Mouse (Mus musculus) Patski (cell line): ENCODE measurements around the gene Nbas. TPM values are rescaled to one million over a fixed set of nuclear protein-coding genes. Genes with fewer than 3 reads are reported as not detected.
A peak's percentile ranks its signal among the peaks of the same experiment; 100 is the strongest.

Source experiments
- ATAC-seq: fragments of 100-300 bp; one replicate; pipeline ENCODE4 v1.8.0; 2021
- CTCF ChIA-PET: fragments of 350-600 bp; sonication (Branson Sonifier 250); formaldehyde crosslinking; loops from one replicate; lab custom pipeline; 2022; ENCODE audit warnings: inconsistent platforms; lab: Charles Lee
- POLR2A ChIA-PET: fragments of 350-600 bp; sonication (Branson Sonifier 250); formaldehyde crosslinking; loops from one replicate; lab custom pipeline; 2022; ENCODE audit warnings: antibody characterized with exemption, inconsistent platforms; lab: Charles Lee
- DNase-seq: peaks from one replicate; pipeline ENCODE4 v3.0.0-alpha.2; 2011; ENCODE audit warnings: low read depth, low spot score
- H3K27me3 ChIP-seq: fragments of 371-371 bp; one replicate; pipeline ENCODE4 v1.5.1; 2021
- CTCF ChIP-seq: fragments of 100-300 bp; IDR thresholded peaks from one replicate; pipeline ENCODE4 v1.5.1; 2021
- in situ Hi-C: fragments of 300-500 bp; cut with MboI; formaldehyde crosslinking; loops from 3 replicates; pipeline ENCODE4 v1.11.1; 2018; ENCODE audit warnings: low pct_unique_long_range_greater_than_20kb, mixed read lengths
- polyA plus RNA-seq: library from polyadenylated mRNA; unstranded; gene quantifications from one replicate; pipeline ENCODE4 v1.2.3, GENCODE M21; 2021

Gene Nbas
- polyA plus RNA-seq, 1 experiment from 2014 or later = 16.1 TPM

DNA sequence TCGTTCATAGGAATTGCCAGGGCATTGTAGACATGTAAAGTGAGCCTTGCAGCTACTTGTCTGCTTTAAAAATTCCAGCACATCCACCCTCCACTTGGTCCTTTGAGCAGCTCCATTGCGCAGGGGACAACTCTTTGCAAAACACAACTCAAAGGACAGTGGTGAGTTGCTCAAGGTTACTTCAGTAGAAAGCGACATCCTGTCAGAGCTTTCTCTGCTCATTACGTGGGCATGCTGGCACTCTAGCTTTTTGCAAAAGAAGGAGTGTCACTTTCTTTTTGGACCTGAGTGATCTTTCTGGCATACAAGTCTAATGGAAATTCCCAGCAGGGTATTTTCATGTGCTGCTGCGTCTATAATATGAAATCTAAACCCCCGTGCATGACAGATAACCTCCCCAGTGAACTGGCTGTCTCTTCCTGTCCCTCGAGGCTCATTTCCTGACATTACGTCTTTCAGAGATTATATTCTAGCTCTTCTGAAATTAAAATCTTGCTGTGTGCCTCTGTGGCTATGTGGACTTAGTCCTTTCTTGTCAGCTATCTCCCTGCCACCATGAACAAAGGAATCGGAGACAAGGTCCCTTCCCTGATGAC, 192.7 kb downstream of the Nbas start:
- POLR2A ChIA-PET = no interaction called here
- DNase-seq (no peak), ATAC-seq (no peak)
- CTCF ChIA-PET = no interaction called here
- no peaks in the 10 kb centered on the region for H3K27me3 ChIP-seq
- no peak for TF ChIP-seq CTCF
- in situ Hi-C loops = no loop called here

DNA sequence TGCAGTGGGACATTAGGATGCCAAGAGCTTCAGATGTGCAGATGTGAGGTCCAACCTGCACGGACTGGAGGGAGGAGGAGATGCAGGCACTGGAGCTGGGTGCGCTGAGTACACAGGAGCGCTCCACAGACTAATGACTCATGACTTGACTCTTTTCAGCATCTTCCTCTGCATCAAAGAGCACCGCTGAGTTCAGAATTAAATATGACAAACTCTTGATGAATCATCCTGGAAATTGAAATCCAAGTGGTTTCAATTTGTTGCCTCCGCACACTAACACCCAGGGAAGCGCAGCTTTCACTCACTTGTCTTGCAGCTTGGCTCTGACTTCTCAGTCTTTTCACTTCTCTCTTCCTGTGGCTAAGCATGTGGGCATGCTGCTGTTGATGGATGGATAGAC, 193.5 kb downstream of the Nbas start:
- ChIA-PET CTCF (no interaction called here), POLR2A (no interaction called here)
- in situ Hi-C loops = no loop called here
- no peak for TF ChIP-seq CTCF
- peak; percentile 93 for ATAC-seq
- DNase-seq = peak; percentile 38
- no peaks in the 10 kb centered on the region for H3K27me3 ChIP-seq

DNA sequence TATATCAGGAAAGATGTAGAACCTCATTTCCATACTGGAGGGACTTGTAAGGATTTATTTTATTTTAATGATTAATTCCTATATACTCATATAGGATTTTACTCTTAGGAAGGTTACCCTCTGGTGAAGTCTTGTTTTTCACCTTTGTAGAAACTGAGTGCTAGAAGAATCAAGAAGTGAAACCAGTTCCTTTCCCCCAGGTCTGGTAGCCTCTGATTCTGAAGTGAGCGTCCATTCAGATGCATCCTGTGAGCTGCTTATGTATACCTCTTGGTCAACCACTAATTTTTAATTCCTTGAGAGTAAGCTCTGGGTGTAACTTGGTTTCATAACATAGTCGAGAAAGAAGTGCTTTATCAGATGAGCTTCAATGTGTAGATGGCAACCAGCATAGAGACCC, 196.6 kb downstream of the Nbas start:
- H3K27me3 ChIP-seq = no peaks in the 10 kb centered on the region
- in situ Hi-C loops = no loop called here
- POLR2A ChIA-PET = no interaction called here
- TF ChIP-seq CTCF = no peak
- ATAC-seq (no peak), DNase-seq (no peak)
- CTCF ChIA-PET = interaction anchor here (0.8 to 1.5 kb wide), 2 partner anchors 9 to 13 kb away, joined by 3 to 8 read pairs; no protein-coding TSS in a partner anchor

DNA sequence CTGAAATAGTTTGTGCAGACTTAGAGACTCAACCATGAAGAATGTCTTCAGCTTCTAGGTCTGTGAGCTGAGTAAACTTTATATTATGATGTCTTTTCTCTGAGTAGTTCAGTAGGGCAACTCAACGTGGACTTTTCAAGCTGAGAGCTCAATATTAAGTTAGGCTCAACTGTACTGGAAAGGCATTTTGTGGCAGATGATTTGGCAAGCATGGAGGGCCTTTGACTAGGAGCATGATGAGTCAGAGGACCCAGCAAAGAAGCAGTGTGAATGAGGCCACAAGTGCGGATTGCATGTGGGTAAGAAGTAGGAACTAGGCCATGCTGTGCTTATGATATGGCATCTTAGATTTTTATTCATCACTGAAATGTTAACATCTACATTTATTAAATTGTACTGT, 205.9 kb downstream of the Nbas start:
- ChIA-PET POLR2A (no interaction called here), CTCF (interaction anchor here (0.9 to 1.1 kb wide), 3 partner anchors 9 to 22 kb away, joined by 3 read pairs; no protein-coding TSS in a partner anchor)
- in situ Hi-C loops = no loop called here
- no peak for ATAC-seq
- H3K27me3 ChIP-seq = no peaks in the 10 kb centered on the region
- peak; percentile 10 for DNase-seq
- TF ChIP-seq CTCF = no peak

DNA sequence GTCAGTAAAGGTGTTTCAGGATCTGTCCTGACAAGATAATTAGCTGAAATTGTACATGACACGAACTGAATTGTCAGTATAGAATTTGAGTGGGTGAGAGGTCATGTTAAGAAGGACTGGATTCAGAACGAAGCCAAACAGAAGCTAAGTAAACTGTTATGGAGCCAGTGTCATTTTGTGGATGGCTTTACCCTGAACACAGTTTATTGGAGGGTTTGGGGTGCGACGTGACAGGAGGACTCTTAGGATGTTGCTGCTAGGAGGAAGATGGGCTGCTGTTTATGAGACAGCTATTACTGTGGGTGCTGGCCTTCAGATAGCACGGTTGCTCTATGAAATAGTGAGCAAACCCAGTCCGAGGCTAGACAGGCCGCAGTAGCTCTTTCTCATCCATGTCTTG, 210.2 kb downstream of the Nbas start:
- in situ Hi-C loops = no loop called here
- DNase-seq = no peak
- POLR2A ChIA-PET = no interaction called here

DNA sequence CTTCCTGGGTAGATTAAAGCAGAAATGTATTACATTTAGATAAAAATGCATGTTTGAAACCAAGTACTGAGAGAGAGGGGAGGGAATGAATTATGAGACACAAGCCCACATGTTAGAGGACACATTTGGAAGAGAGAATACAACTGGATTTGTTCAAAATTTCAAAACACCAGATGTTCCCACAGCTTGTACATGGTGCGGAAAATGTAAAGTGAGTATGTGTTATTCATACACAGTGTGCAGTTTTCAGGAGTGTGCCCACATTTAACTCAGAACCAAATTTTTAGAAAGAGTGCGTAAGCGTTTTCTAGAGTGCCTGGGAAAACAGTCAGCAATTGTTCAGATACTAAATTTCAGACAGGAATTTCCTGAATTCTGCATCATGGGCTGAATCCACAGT, 217.3 kb downstream of the Nbas start:
- CTCF ChIA-PET = no interaction called here
- in situ Hi-C loops = no loop called here
- DNase-seq (no peak), ATAC-seq (no peak)
- no peak for TF ChIP-seq CTCF
- POLR2A ChIA-PET = no interaction called here
- no peaks in the 10 kb centered on the region for H3K27me3 ChIP-seq

More for the DNA sequence above, 210.2 kb downstream of the Nbas start:
- no peak for TF ChIP-seq CTCF
- CTCF ChIA-PET = interaction anchor here (0.8 kb wide), 1 partner anchor 12 kb away, joined by 3 read pairs; no protein-coding TSS in a partner anchor
- H3K27me3 ChIP-seq = no peaks in the 10 kb centered on the region
- ATAC-seq = no peak

DNA sequence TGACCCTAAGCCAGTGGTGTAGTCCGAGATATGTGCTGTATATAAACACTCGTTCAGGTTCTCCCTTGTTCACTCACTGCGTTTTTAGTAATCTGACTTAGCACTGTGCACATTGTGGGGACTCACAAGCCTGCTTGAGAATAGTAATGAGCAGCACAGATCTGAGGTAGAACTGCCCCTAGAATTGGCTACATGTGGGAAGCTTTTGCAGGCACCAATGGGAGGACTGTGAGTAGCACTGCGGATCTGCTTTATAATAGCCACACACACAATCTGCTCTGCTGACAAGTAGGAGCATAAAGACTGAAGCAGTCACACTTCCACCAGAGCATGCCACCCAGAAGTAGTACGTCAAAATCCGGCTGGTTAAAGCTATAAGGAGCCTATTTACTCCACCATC, 228.3 kb downstream of the Nbas start:
- DNase-seq (no peak), ATAC-seq (no peak)
- ChIA-PET CTCF (no interaction called here), POLR2A (no interaction called here)
- H3K27me3 ChIP-seq = no peaks in the 10 kb centered on the region
- in situ Hi-C loops = no loop called here
- no peak for TF ChIP-seq CTCF

DNA sequence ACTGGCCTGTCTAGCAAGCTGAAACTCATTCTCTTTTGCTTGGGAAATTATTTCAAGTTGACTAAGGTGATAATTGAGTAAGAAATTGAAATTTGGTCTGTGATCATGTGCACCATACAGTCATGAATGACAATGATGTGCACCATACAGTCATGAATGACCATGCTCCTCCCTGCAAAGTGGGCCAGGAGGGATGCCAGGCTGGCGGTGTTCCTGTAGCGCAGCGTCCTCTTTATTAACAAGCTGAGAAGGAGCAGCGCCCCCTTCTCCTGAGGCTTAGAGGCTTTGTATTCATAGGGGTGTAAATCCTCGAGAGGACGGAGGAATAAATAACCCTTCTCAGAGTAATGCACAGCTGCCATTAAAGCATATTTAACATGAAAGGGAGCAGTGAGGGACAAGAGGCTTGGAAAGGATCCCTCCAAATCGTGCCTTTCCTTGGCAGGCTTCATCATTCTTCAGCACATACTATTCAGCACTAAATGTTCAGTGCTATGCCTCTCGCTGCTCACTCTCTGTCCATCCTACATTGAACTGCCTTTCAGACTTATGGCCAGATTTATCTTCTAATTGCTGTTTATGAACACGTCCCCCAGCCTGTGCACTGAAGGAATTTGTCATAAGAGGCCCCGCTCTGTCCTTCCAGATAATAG, 230.4 kb downstream of the Nbas start:
- DNase-seq = no peak
- TF ChIP-seq CTCF = no peak
- H3K27me3 ChIP-seq = no peaks in the 10 kb centered on the region
- in situ Hi-C loops = no loop called here
- POLR2A ChIA-PET = no interaction called here
- CTCF ChIA-PET = no interaction called here
- no peak for ATAC-seq

DNA sequence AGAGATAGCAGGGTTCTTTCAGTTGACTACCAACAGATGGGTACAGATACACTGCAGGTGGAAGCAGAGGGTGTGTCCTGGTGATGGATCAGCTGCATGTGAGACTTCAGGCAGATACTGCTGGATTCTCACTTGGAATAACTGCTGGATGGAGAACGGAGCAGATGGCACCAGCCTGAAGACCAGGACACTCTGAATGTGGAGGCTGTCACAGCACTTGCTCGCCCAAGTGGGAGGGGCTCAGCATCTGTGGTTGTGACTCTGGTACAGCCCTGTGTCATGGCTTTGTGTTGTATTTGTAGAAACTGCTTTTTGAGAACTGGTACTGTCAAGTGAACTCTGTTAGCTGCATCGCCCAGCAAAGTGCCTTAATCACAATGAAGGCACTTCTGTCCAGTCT, 231.3 kb downstream of the Nbas start:
- POLR2A ChIA-PET = no interaction called here
- no peak for DNase-seq
- in situ Hi-C loops = no loop called here

DNA sequence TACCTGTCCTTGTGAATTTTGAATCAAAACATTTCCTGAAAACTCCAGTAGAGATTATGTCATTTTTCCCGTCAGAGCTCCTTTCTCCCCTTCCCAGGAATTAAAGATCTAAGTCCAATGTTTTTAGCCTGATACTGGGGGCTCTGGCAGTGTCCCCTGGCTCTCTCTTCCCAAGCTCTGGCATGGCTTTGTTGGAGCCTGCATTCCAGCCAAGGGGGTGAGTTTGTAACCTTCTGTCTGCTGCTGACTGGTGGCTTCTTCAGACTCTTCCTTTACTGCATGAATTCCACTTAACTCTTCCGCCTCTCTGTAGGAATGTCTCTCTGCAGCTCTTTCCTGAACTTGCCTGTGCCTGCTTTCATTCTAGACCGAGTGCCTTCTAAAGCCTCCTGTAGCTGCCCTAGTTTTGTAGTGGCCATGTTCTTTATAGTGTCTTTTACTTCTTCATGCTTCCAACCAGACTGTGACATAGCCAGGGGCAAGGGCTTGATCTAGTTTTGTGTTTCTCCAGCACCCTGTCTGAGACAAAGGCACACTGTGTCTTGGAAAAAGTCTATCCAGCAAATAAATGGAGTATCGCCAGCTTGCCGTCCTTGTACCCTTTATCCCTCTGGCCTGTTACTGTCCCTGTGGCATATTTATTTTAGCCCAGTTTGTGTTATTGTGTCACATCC, 236.0 kb downstream of the Nbas start:
- H3K27me3 ChIP-seq = no peaks in the 10 kb centered on the region
- ChIA-PET POLR2A (interaction anchor here (0.6 kb wide), 1 partner anchor 26 kb away, joined by 3 read pairs; no protein-coding TSS in a partner anchor), CTCF (no interaction called here)
- no peak for TF ChIP-seq CTCF
- in situ Hi-C loops = no loop called here
- no peak for DNase-seq
- no peak for ATAC-seq

More for the DNA sequence above, 231.3 kb downstream of the Nbas start:
- no peak for TF ChIP-seq CTCF
- H3K27me3 ChIP-seq = no peaks in the 10 kb centered on the region
- no peak for ATAC-seq
- CTCF ChIA-PET = no interaction called here

DNA sequence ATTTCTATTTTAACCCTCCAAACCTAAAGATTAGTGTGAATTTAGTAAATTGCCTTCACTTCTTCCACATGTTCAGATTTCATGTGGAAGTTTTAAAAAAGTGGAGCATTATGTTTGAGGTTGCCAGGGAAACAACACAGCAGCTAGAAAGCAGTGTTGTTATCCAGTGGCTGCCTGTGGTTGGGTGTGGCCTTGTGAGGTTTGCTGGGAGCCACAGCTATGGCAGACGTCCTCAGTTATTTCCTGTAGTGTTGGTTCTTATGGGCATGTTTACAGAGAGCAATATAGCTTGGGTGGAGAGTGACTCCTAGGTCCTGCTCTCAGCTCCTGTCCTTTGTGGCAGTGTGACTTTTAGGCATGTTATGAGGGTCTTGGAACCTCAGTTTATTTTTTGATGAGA, 249.1 kb downstream of the Nbas start:
- POLR2A ChIA-PET = no interaction called here
- in situ Hi-C loops = no loop called here
- DNase-seq (no peak), ATAC-seq (no peak)
- CTCF ChIA-PET = interaction anchor here (1.7 kb wide), 1 partner anchor 12 kb away, joined by 3 read pairs; no protein-coding TSS in a partner anchor
- H3K27me3 ChIP-seq = no peaks in the 10 kb centered on the region
- TF ChIP-seq CTCF = no peak
